Mouse (Mus musculus) c-Kit-positive CD71-positive TER-119-positive erythroid progenitor cells, embryonic 14.5 days (primary cell): ENCODE measurements around the gene Kcnq1.

Experiments
- DNase-seq: peaks from one replicate; pipeline ENCODE4 v3.0.0-alpha.2; 2013; ENCODE audit warnings: low spot score

The Kcnq1 gene

DNA sequence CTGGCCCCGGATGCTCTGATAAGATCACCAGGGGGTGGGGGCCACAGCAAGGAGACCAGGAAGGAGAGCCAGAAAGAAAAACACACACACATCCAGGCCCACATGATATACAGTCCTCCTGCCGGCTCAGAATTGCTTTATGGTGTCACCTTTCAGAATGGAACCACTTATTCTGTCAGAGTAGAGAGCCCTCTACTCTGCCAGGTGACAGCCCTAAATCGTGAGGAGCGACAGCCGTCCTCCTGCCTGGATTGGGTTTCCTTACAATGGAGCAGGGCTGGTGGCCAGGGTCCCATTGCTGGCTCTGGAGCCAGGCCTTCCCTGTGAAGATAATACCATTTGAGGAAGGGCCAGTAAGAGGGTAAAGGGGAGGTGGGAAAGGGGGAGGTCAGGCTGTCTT, 212.3 kb downstream of the Kcnq1 start:
- DNase-seq, result no peak

- DNase-seq, result no peak
These were observed 214.2 kb downstream of the Kcnq1 start for GRCm38 (mm10) chr7:143320367-143320766.

DNA sequence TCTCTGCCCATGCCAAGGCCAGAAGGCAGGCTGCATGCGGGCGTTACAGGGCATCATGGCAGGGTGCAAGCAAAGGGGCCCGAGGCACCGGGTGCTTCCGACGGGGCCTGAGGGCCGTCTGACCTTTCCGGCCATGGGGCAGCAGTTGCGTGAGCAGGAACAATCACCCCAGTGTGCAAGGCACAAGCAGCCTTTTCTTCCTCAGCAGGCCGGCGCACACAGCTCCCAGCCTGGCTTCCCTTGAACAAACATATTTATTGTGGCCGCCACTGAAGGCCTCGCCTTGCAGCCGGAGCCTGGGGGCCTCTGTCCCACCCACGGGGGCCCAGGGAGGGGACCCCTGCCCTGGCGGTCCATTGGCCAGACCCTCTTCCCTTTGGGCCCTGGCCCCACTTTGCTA, 218.9 kb downstream of the Kcnq1 start:
- no peak for DNase-seq

DNA sequence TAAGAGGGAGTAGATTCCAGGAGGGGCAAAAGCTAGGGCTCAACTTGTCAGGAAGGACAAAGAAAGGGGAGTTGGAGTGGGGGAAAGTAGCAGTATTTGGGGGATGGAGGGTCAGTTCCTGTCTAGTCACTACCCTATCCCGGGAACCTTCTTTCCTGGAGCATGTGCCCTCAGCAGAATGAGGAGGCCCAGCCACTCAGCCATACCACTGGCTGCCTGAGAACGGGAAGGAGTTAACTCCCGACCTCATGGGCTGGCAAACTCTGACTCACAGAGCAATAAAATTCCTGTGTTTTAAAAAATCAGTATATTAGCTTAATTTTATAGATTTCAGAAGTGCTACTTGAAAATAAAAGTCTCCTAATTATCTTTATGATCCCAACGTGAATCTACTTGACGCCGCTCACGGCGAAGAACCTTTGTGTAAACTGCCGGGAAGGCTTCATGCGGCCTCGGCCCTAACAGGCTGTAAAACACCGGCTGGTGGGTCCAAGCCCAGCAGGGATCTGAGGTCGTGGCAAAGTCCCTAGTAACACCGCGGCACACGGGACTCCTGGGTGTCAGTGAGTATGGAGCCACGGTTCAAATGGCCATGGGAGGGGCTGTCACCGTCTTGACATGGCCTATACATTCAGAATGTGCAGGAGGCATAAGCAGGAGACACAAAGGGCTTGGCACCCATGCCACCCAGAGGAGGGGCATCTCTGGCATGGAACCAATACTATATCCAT, 222.2 kb downstream of the Kcnq1 start:
- DNase-seq, result no peak

- no peak for DNase-seq
These were observed 223.1 kb downstream of the Kcnq1 start for GRCm38 (mm10) chr7:143329110-143329810.

DNA sequence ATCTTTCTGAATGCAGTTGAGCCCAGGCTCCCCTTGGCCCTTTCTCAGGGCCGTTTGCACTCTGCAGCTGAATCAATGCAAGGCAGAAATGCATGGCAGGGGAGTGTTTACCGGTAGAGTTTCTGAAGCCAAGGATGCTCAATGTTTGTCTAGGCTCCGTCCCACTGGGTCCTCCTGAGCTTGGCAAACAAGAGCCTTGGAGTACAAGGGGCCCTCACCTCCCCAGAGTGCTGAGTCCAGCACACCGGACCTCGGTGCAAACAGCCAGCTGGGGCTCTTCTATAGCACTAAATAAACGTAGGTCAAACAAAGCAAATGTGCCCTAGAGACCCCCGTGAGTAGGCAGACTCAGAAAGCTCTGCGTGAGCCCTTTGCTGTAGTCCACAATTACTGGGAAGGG, 226.9 kb downstream of the Kcnq1 start:
- DNase-seq, result no peak

- DNase-seq, result no peak
These were observed 227.4 kb downstream of the Kcnq1 start for GRCm38 (mm10) chr7:143333604-143334003.

DNA sequence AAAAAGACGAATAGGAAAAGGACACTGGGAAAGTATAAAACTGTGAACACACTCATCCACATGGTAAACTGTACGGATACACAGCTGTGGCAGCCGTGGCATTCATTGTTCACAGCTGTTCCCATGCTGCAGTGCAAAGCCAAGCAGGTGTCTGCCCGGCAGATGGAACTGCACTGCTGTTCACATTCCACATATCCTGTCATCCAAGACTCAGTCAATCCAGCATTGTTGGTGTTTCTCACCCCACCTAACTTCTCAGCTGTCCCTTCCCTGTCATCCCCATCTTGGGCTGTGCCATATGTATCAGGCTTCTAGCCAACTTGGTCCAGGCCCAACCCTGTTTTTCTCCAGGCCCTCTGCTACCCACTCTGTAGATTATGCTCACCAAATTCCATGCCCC, 232.5 kb downstream of the Kcnq1 start:
- DNase-seq, result no peak

- no peak for DNase-seq
These were observed 234.6 kb downstream of the Kcnq1 start for GRCm38 (mm10) chr7:143340601-143341281.

GRCm38 (mm10) chr7:143341301-143341980, 235.3 kb downstream of the Kcnq1 start:
- DNase-seq, result no peak

DNA sequence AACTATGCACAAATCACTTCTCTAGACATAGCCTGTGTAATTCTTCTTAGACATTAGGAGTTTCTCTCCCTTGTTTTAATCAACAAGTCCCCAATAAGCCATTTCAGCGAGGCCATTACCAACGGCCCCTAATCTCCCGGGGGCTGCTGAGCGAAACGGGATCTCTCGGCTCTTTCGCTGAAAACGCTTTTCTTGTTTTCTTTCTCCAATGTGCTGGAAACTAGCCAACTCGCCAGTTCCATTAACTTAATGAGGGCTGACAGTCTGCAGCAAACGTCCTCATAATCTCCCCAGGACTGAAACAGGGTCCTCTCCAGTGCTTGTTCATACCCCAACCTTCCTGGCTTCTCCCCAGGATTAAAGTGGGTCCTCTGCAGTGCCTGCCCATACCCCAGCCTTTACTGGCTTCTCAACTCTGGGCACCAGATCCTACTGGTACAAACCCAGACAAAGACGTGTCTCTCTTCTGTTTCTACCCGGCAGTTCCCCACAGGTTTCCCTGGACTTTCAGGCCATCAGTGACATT, 237.7 kb downstream of the Kcnq1 start:
- DNase-seq, result no peak

GRCm38 (mm10) chr7:143349287-143349686, 243.1 kb downstream of the Kcnq1 start:
- DNase-seq, result no peak

DNA sequence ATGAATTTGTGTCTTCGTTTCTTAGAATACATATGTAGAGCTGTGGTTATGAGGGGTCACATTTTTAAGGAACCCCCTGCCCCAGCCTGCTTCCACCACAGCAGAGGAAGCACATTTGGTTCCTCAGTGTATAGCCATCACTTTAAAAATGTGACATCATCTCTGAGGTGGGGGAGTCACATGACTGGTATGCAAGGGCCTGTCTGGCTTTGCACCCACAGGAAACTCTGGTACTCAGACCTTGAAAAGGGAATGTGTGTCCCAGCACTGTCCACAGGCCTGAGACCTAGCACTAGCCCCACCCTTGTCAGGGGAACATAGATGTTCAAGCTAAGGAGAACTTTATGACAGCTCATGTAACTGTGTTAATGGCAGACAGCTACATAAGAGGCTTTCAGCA, 243.7 kb downstream of the Kcnq1 start:
- no peak for DNase-seq

GRCm38 (mm10) chr7:143355831-143356230, 249.7 kb downstream of the Kcnq1 start:
- no peak for DNase-seq

GRCm38 (mm10) chr7:143357109-143357508, 250.9 kb downstream of the Kcnq1 start:
- DNase-seq, result no peak

DNA sequence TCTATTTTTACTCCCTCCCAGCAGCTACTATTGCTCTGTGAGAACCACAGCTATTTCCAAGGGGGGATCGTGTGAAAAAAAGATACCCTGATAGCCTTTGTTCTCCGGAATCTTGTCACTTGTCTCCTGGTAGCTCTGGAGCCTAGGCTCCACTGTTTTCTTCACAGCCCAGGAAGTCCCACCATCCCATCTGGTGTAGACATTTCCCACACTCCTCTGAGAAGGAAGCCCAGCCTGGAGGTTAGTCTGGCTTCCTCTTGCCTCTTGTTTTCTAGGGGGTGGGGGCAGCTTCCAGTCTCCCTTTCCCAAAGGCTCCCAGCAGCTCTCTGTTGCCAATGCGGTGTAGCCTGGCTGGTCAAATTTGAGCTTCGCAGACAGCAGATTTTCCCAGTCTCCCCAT, 251.7 kb downstream of the Kcnq1 start:
- no peak for DNase-seq

GRCm38 (mm10) chr7:143359762-143360161, 253.6 kb downstream of the Kcnq1 start:
- DNase-seq, result no peak

DNA sequence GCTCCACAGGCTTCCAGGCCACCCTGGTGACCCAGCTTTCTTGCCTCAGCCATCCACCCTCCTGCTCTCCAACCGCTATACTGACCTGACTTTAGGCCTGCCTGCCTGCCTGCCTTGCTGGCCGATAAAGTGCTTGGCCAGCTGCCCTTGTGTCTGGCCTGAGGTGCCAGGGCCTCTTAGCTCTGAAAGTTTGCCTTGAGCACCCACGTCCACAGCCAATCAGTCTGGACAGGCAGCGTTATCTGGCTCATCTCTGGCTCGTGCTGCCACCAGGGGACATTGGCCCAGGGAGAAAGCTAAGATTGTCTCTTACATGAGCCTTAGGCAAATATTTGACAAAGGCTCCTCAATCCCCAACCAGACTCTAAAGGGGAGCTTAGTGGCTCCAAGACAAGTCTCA, 254.6 kb downstream of the Kcnq1 start:
- DNase-seq, result no peak

DNA sequence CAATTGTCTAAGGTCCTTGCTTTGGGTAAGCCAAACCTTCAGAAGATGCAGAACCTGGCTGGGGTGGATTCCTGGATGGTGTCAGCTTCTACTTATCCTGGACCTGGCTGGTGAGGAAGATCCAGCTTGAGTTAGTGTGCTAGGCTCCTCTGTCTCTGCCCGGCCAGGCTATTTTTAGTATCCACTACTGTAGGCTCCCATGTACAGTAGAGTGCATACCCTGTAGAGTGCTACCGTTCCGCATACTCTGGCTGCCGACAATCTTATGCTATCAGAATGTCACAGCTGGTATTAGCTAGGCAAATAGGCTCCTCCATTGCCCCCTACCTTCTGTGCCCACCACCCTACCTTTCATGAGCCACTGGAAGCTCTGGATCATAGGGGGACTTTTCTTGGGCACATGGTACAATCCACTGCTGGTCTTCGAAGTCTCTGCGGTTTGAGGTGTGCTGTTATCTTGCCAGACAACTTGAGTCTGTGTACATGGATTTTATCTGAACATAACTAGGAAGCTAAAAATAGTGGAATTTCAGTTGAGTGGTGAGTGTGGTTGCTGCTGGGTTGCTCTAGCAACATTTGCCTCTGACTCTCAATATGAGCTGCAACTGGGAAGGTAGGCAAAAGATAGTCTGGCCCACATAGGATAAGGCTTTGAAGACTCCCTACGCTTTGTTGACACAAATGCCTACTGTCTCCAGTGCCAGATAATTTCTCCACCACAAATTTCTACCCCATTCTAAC, 258.1 kb downstream of the Kcnq1 start:
- DNase-seq, result no peak

DNA sequence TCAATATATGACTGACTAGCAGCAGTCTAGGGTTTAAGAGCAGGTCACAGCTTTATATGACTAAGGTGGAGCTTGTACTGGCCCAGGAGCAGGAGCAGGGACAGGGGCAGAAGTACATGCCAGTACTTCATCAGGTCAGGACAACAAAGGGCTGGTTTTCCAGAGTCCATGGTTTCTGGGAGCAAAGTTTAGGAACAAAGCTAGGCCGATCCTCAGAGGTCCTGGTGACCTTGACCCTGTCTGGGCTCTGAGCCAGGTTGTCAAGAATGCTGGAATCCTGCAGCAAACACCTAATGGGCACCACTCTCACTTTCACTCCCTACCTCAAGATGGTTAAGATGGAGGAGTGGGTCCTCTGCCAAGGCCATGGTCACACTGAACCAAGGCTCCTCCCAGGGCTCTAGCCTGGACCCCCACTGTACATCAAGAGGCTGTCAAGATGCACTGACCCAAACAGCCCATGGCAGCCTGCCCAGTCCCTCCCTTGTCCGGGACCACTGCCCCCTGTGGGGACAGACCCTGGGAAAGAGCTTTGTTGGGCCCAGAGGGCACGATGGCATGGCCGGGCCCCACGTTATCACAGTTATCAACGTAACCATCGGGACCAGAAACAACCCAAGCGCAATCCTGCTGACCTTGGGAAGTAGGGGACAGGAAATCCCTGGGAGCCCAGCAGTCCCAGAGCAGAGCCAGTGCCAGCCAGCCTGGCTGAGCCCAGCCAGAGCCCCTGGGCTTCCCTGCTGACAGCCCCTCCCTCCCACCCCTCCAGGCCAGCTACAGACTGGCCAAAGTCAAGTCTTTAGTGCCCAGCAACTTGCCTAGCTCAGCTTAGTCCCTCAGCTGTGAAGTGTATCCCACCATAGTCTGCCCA, 259.0 kb downstream of the Kcnq1 start:
- no peak for DNase-seq
